Mouse (Mus musculus) embryonic fibroblast, embryonic 13.5 days (primary cell): Measurements from ENCODE around the gene Ccdc51.
A peak's percentile ranks its signal among the peaks of the same experiment; 100 is the strongest.

Experiments used
- CTCF ChIP-seq: IDR thresholded peaks from 2 replicates; pipeline ENCODE4 v1.5.1; 2011; ENCODE audit warnings: mild to moderate bottlenecking, control low read depth, low read length, moderate library complexity, borderline replicate concordance; ENCODE audit not compliant: insufficient read depth
- POLR2A ChIP-seq: IDR thresholded peaks from 2 replicates; pipeline ENCODE4 v1.6.1; 2011; ENCODE audit warnings: low read depth, mild to moderate bottlenecking, control low read depth, low read length, moderate library complexity

DNA sequence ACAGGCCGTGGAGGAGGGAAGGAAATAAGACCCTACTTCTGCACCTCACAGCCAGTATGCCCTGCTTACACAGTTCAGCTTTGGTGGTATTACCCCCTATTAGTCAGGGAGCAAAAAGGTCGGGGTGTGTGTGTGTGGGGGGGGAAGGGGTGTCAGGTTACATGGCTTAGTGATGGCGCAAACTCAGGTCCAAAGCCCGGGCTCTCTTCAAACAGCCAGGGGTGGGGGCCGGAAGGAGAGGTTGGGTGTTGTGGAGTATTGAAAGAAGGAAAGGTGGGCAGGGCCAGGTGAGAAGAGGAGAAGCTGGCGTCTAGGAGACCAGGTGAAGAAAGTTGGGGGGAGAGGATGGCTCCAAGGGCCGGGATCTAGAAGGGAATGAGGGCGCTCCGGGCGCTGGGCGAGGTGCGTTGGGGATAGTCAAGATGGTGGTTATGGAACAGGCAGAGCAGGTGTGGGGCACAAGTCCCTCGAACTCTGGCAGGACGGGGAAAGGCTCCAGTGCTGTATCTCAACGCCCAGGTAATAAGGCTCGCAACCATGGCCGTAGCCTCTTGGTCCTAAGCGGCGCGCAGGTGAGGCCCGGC lies 12.4 kb downstream of the Ccdc51 start:
- no peak for TF ChIP-seq CTCF
- TF ChIP-seq POLR2A: 0 out of 2 replicates have a peak, but pooled peaks have one; percentile 12
